Mouse (Mus musculus): Measurements from ENCODE around the gene Igf2bp3. TPM values are rescaled to one million over a fixed set of nuclear protein-coding genes. Genes with fewer than 3 reads are reported as not detected.

The Igf2bp3 gene
- total RNA-seq, 2 experiments from 2014 or later: 0.24 to 0.35 TPM

DNA sequence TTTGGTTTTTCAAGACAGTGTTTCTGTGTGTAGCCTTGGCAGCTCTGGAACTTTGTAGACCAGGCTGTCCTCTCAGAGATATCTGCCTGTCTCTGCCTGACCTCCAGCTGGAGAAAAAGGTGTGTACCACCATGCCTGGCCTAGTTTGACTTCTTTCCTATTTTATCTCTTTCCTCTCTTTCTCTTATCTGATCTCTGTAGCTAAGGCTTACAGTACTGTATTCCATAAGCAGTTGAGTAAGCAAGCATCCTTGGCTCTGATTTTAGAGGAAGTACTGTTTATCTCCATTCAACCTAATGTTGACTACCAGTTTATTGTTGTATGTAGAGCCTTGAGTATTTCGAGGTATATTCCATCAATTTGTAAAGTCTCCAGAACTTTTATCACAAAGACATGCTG lies 135.4 kb downstream of the Igf2bp3 start:
- DNase-seq (ENCODE audit: low spot score in 2 of 2): no peak

DNA sequence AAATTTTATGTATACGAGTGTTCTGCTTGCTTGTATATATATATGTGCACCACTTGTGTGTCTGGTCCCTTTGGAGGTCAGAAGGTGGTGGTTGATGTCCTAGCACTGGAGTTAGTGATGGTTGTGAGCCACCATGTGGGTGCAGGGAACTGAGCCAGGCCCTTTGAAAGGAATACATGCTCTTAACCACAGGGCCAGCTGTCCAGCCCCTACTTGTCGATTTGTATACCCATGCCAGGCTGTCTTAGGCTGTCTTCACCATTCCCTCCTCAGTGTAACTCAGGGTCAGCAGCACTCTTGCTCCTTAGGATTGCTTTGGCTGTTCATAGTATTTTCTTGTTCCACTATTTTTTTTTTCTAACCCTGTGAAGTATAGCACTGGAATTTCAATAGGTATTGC lies 136.9 kb downstream of the Igf2bp3 start:
- DNase-seq (ENCODE audit: low spot score in 2 of 2): no peak

DNA sequence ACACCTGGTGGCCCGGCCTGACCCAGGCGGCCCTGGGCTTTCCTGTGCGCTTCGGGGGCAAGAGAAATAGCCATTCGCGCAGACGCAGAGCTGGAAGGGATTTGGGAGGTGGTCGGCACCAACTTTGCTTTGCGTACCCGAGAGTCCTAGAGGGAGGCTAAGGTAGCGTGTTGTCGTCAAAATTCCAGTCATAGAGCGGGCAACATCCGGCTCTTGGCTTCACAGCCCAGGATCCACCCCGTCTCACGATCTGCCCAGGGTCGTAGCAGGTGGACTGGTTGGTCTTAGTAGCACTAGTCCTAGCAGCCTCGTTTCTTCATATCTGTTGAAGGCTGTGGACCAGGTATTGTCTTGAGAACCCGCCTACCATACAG lies 140.7 kb downstream of the Igf2bp3 start:
- DNase-seq (ENCODE audit: low spot score in 2 of 2): peak in 1 of 2 experiments; percentile 18

DNA sequence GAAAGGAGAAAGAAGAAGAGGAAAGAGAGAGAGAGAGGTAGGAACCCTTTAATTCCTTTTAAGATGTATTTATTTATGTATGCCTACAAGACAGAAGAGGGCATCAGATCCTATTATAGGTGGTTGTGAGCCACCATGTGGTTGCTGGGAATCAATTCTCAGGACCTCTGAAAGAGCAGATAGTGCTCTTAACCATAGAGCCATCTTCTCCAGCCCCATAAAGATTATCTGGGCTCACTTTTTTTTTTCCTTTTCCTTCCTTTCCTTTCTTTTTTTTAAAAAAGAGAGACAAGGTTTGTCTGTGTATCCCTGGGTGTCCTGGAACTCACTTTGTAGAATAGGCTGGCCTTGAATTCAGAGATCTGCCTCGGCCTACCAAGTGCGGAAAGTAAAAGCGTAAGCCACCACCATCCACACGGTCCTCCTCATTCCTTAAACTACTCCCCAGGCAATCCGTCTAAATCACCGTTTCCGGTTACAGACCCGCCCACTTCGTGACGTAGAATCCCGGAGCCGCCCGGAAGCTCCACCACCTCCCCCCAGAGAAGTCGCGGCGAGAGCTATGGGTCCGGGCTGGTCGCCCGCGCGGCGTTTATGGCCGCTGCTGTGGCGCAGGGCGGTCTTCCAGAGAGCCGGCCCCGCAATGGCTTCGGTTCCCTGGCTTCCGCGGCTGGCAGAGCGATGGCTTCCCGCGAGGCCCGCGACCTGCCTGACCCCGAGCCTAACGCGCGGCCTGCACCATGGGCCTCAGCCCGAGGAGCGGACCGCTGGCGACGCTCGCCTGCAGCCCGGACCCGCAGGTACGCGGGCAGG lies 141.2 kb downstream of the Igf2bp3 start, which contains the start of gene Malsu1:
Gene Malsu1, plus strand, starts transcription at position 492 of the 813 bp plus-strand sequence.
- DNase-seq (ENCODE audit: low spot score in 2 of 2): peak; percentile 91 to 97

DNA sequence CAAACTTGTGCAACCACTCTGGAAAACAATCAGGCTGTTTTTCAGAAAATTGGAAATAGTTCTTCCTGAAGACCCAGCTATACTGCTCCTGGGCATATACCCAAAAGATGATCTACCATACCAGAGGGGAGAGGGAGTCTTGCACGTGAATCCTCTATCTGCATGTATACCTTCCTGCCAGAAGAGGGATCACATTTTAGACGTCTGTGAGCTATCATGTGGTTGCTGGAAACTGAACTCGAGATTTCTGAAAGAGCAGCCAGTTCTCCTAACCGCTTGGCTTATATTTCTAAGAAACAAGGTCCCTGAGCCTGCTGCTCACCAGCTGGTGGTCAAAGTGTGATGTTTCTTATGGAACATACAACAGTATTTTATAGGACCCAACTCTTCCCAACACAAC lies 146.4 kb downstream of the Igf2bp3 start:
- no peak for DNase-seq (ENCODE audit: low spot score in 2 of 2)

DNA sequence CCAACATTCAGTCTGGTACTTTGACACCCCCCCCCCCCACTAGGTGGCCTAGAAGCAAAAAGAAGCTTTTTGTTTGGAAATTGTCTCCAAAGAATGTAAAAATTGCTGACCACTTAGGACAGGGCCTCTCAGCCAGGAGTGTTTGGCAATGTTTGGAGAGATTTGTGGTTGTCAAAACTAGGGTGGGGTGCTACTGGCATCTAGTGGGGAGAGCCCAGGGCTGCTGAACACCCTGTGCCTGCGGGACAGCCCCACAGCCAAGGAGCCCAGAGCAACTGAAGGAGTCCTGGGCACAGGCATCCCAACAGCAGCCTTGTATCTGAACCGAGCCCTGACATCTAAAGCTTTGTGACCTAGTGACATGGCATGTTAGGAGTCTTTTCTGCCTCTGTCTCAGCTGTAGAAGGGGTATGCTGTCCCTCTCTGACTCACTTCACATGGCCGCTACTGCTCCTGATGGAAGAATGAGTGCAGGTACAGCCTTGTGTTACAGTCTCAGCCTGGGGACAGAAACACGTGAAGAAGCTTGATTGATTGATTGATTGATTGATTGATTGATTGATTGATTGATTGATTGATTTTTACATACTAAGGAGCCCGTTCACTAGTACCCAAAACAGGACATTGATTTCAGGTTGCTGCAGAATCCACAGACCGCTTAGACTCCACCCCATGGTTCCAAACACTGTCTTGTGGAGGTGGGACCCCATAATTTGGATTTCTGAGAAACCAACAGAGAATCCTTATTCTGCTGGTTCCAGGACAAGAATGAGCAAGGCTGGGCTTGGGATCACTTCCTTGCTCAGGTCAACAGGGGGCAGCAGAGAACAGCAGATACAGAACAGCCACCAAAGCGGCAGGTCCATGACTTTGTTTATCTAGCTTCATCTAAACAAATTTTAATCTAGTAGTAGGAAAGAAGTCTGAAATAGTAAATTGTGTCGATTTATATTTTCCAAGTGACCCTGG lies 157.4 kb downstream of the Igf2bp3 start:
- DNase-seq (ENCODE audit: low spot score in 2 of 2): peak; percentile 54 to 85

DNA sequence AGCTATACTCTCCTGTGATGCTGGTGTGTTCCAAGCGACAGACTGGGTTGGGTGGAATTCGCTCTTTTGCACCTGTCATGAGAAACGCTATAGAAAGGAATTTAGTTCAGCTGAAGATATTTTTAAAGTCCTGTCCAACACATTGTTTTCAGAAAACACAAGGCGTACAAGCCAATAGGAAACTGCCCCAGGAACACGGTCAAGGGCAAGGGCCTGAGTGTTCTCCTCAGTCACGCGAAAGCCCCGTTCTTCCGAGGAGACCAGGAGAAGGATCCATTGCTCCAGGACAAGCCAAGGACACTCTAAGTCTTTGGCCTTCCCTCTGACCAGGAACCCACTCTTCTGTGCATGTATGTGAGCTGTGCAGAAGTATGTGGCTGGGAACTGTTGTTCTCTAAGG lies 158.7 kb downstream of the Igf2bp3 start:
- DNase-seq (ENCODE audit: low spot score in 2 of 2): no peak

DNA sequence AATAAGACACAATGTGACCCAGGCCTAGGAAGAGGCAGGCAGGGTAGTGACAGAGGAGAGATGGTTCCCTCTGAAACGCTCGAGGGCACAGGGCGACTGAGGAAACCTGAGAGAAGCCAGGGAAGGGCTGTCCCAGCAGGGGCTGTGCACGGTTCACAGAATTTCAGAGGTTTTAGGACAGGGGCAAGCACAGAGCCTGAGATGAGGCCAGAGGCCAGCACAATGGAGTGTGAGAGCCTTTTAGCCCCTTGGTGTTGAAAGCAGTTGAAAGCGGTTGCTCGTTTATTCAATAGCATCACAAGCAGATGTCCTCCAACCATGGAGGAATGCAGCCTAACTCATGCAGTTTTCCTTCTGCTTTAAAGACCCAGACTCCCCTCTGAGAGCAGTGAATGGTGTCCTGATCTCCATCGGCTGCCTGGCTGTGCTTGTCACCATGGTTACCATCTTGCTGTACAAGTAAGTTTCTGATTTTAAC lies 159.5 kb downstream of the Igf2bp3 start:
- DNase-seq (ENCODE audit: low spot score in 2 of 2): no peak

DNA sequence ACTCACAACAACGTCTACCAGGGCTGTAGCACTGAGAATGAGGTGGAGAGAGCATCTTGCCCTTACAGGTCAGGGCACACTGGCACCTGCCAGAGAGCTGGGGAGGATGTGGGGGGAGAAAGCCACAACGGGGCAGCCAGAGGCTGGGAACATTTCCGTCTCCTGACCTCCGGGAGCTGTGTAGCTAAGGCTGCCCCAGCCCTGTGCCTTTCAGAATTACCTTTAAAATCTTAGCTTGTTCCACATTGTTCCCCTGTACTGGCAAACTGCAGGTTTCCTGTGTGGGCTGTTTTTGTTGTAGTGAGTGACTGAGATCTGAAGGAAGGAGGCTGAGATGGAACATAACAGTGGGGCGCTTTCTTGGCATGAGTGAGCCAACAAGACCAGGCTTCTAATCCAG lies 162.6 kb downstream of the Igf2bp3 start:
- DNase-seq (ENCODE audit: low spot score in 2 of 2): no peak

DNA sequence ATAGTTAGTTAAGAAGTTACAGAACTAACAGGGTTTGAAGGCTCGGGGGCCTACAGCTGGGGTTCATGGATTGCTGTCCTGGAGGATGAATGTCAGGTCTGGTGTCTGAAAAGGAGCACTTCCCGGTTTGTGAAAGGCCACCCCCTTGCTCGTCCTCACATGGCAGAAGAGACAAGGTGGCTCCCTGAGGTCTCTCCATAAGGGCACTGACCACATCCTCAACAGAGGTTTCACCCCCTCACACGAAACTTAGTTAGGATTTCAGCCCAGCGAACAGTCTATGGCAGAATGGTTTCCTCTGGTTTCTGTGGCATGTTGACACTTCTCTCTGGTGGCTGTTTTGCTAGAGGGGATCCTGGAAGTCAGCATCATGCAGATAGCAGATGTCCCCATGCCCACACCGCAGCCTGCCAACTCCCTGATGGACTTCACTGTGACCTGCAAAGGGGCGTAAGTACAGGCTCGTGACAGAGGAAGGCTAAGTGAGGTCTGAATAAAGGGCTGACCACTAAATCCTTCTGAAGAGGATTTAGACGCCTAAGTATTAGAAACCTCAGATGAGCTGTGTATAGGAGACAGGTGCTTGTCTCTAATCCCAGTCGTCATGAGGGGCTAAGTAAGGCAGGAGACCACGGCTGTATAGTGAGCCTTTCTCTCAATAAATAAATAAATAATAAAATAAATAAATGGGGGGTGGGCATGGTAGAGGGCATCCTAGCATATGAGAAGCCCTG lies 163.9 kb downstream of the Igf2bp3 start:
- DNase-seq (ENCODE audit: low spot score in 2 of 2): no peak

DNA sequence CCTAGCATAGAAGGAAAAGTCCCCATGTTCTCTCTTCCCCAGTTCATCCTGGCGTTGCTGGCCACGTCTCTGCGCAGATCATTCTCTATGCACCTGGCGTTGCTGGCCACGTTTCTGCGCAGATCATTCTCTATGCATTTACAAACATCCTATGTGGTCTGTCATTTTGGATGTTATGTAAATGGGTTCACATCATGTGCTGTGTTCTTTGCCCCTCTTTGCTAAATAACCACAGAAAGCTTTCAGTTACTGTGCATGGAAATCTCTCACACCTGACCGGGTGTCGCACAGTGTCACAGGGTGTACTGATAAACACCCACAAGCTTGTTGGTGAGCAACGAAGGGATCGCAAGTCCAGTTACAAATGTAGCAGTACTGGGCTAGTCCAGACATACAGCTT lies 166.4 kb downstream of the Igf2bp3 start:
- no peak for DNase-seq (ENCODE audit: low spot score in 2 of 2)

DNA sequence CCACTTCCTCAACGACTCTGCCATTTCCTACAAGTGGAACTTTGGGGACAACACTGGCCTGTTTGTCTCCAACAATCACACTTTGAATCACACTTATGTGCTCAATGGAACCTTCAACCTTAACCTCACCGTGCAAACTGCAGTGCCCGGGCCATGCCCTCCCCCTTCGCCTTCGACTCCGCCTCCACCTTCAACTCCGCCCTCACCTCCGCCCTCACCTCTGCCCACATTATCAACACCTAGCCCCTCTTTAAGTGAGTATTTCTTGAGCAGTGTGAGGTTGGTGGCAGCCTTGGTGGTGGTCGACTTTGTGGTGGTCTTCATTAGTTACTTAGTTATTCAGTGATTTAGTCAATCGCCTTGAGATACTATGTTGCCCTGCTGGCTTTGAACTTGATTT lies 166.9 kb downstream of the Igf2bp3 start:
- DNase-seq (ENCODE audit: low spot score in 2 of 2): no peak

DNA sequence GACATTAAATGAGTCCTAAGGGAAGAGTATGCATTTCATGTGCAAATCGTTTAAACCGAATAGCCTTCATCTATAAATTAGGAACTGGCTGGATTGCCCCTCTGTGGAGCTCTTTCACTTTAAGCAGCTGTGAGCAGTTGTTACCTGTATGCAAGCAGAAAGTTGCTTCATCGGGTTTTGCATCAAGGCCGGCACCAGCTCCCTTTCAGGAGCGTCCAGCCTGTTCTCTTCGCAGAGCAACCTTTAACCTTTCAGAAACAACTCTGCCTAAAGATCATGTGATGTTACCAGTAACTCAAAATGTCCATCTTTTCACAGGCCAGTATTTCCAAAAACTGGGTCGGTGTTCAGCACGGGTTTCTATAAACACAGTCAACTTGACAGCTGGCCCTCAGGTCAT lies 167.8 kb downstream of the Igf2bp3 start:
- no peak for DNase-seq (ENCODE audit: low spot score in 2 of 2)

DNA sequence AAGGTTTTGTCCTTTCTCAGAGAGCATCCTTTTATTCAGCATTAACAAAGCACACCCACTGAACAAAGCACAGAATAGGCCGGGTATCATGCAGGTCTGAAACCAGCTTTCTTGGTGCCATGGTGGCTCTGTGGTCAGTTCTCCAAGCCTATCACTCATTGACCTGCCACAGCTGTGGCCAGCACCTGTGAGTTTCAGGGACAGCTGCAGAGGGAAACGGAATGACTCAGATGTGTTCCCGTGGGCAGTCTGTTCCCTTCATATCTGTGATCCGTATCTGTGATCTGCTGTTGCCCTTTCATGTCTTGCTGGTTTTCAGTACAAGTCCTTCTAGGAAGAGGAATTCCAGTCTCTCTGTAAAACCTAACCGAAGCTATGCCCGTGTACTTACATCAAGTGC lies 168.3 kb downstream of the Igf2bp3 start:
- DNase-seq (ENCODE audit: low spot score in 2 of 2): no peak

DNA sequence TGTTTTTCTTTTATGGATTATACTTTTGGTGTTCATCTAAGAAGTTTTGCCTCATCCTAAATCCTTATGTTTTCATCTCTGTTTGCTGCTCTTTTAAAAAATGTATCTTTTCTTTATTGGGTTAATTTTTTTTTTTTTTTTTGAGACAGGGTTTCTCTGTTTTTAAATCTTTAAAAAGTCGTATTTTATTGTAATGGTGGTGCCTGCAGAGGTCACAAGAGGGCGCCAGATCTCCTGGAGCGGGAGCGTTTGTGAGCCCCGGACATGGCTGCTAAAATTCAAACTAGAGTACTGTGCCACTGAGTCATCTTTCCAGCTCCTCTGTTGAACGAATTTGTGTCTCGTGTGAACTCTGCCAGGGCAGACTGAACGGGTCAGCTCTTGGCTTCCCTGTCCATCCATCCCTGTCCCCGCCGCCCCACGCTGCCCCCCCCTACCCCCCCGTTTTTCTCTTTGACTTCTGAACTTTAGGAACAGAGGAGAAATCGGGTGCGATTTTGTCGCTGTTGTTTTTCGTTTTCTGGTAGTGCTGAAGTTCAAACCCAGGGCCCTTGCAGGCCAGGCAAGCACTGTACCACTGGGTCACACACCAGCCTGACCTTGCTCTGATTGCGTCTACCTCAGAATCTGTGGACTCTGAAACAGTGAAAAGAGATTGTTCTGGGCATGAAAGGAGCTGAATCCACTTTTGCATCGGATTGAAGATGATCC lies 175.1 kb downstream of the Igf2bp3 start:
- DNase-seq (ENCODE audit: low spot score in 2 of 2): peak; percentile 43 to 57

DNA sequence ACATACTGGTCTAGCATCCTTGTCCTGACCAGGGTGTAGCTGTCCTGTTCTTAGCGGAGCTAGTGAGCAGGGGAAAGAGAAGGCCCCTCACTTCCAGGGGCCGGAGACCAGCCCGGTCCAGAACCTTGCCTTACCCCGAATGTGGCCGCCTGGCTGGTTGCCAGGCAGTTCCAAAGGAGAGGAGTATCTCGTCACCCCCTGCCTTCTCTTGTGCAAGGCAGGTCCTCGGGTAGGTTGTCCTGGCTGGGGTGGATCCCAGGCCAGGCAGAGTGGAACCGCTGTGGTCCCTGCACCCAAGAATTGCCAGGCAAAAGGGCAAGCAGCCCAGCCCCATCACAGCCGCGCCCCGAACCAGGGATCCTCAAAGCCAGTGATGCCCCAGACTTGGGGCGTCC lies 177.5 kb downstream of the Igf2bp3 start:
- no peak for DNase-seq (ENCODE audit: low spot score in 2 of 2)

DNA sequence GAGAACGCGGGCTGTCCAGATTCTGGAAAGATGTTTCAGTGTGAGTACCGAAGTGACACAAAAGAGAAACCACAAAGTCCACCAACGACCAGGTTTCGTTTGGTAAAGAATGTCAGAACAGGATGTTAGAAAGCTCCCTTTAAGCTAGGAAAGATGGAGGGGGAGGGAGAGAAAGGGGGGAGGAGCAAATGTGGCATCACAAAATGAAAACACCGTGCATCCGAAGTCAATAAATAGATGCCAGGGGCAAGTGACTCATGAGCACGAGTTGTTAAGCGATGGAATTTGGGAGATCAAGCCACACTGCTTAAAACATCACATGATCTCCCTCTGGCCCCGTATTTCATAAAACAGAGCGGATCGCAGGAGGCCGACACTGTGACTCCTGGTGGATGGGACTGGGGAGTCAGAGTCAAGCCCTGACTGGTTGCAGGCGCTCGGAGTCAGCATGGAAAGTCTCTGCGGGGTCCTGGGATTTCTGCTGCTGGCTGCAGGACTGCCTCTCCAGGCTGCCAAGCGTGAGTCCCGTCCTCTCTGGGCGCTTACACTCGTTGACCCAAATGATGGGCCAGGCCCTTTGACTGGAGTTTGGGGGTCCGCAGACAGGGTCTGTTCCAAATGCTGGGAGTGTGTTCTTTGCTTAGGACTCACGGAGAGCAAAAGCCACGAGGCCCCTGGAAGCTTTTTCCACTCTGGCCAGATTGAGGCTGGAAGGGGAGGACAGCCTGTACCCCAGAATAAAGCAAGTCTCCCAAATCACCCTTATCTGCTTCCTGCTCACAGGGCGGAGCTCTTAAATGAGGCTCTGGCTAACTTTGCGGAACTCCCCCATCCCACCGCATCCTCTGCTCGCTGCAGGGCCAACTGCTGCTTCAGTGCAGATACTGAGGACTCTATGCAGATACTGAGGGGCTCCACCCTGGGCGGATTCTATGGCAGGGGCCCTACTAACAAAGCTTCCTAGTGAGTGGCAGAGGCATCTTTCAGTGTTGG lies 178.2 kb downstream of the Igf2bp3 start, which contains the start of gene Gpnmb:
Gene Gpnmb, plus strand, starts transcription at position 272 of the 993 bp plus-strand sequence.
- DNase-seq (ENCODE audit: low spot score in 2 of 2): no peak

All from layer of hippocampus, postnatal 14 days (tissue).